Mouse (Mus musculus): ENCODE measurements around the gene Asb16. TPM values are rescaled to one million over a fixed set of nuclear protein-coding genes. Genes with fewer than 3 reads are reported as not detected.

Asb16 gene
- under 1 TPM; 0.30 to 0.61 TPM for total RNA-seq (2021)
- long read RNA-seq, experiment 1 = 0 reads
- long read RNA-seq, experiment 2 = 0 reads

- no peak for DNase-seq (ENCODE audit: low spot score in 2 of 2)
Observed at GRCm38 (mm10) chr11:102268520-102269244, at the start of gene Asb16. Gene Asb16, plus strand, starts transcription at chr11:102268743.

GRCm38 (mm10) chr11:102218783-102219182 is 49.8 kb upstream of the Asb16 start:
- peak; percentile 91 to 93 for DNase-seq (ENCODE audit: low spot score in 2 of 2)

GRCm38 (mm10) chr11:102219247-102219993 is 49.1 kb upstream of the Asb16 start:
- peak in 1 of 2 experiments; percentile 26 for DNase-seq (ENCODE audit: low spot score in 2 of 2)

- peak; percentile 41 to 51 for DNase-seq (ENCODE audit: low spot score in 2 of 2)
Observed at GRCm38 (mm10) chr11:102219994-102220346, 48.6 kb upstream of the Asb16 start.

GRCm38 (mm10) chr11:102220451-102220850 is 48.1 kb upstream of the Asb16 start:
- peak in 1 of 2 experiments; percentile 30 for DNase-seq (ENCODE audit: low spot score in 2 of 2)

GRCm38 (mm10) chr11:102221243-102221953 is 47.1 kb upstream of the Asb16 start:
- no peak for DNase-seq (ENCODE audit: low spot score in 2 of 2)

GRCm38 (mm10) chr11:102221954-102222351 is 46.6 kb upstream of the Asb16 start:
- no peak for DNase-seq (ENCODE audit: low spot score in 2 of 2)

- no peak for DNase-seq (ENCODE audit: low spot score in 2 of 2)
Observed at GRCm38 (mm10) chr11:102223166-102223565, 45.4 kb upstream of the Asb16 start.

GRCm38 (mm10) chr11:102224686-102225085 is 43.9 kb upstream of the Asb16 start:
- DNase-seq (ENCODE audit: low spot score in 2 of 2) = peak; percentile 55 to 56

- DNase-seq (ENCODE audit: low spot score in 2 of 2) = no peak
Observed at GRCm38 (mm10) chr11:102225221-102225620, 43.3 kb upstream of the Asb16 start.

- DNase-seq (ENCODE audit: low spot score in 2 of 2) = no peak
Observed at GRCm38 (mm10) chr11:102226067-102226978, 42.2 kb upstream of the Asb16 start.

- no peak for DNase-seq (ENCODE audit: low spot score in 2 of 2)
Observed at GRCm38 (mm10) chr11:102227270-102228190, 41.0 kb upstream of the Asb16 start.

- DNase-seq (ENCODE audit: low spot score in 2 of 2) = no peak
Observed at GRCm38 (mm10) chr11:102228191-102228545, 40.4 kb upstream of the Asb16 start.

GRCm38 (mm10) chr11:102228646-102229268 is 39.8 kb upstream of the Asb16 start:
- DNase-seq (ENCODE audit: low spot score in 2 of 2) = no peak

GRCm38 (mm10) chr11:102229331-102229953 is 39.1 kb upstream of the Asb16 start:
- DNase-seq (ENCODE audit: low spot score in 2 of 2) = no peak

GRCm38 (mm10) chr11:102230006-102230741 is 38.4 kb upstream of the Asb16 start, which contains the start of gene Hdac5:
Gene Hdac5, minus strand, starts transcription at chr11:102230166.
- DNase-seq (ENCODE audit: low spot score in 2 of 2) = peak; percentile 96

- no peak for DNase-seq (ENCODE audit: low spot score in 2 of 2)
Observed at GRCm38 (mm10) chr11:102236022-102236421, 32.5 kb upstream of the Asb16 start.

- no peak for DNase-seq (ENCODE audit: low spot score in 2 of 2)
Observed at GRCm38 (mm10) chr11:102240636-102241035, 27.9 kb upstream of the Asb16 start.
